Mouse (Mus musculus) forebrain, postnatal 0 days (tissue): ENCODE results near the gene Camk1d. TPM values are rescaled to one million over a fixed set of nuclear protein-coding genes. Genes with fewer than 3 reads are reported as not detected.

ENCODE experiments used
- ATAC-seq: fragments of 200-750 bp; cut with Nextera tagmentation; 2 replicates; pipeline ENCODE4 v1.8.0; 2017; ENCODE audit warnings: mild to moderate bottlenecking, moderate library complexity
- DNase-seq: peaks from one replicate; pipeline ENCODE4 v3.0.0-alpha.2; 2015
- H3K27ac ChIP-seq: fragments of 300-500 bp; sonication (generic); 2 replicates; pipeline ENCODE4 v1.5.1; 2014; ENCODE audit warnings: low read depth, mild to moderate bottlenecking, antibody characterized with exemption, low read length, moderate library complexity, mixed read lengths
- H3K27me3 ChIP-seq: fragments of 300-500 bp; sonication (generic); 2 replicates; pipeline ENCODE4 v1.6.1; 2014; ENCODE audit warnings: mild to moderate bottlenecking, low read length, mixed read lengths; ENCODE audit not compliant: insufficient read depth
- H3K36me3 ChIP-seq: fragments of 300-500 bp; sonication (generic); 2 replicates; pipeline ENCODE4 v1.6.1; 2014; ENCODE audit warnings: mild to moderate bottlenecking, moderate library complexity; ENCODE audit not compliant: insufficient read depth
- H3K4me1 ChIP-seq: fragments of 300-500 bp; sonication (generic); 2 replicates; pipeline ENCODE4 v1.6.1; 2014; ENCODE audit warnings: antibody characterized with exemption; ENCODE audit not compliant: insufficient read depth
- H3K4me2 ChIP-seq: fragments of 300-500 bp; sonication (generic); 2 replicates; pipeline ENCODE4 v1.6.1; 2014; ENCODE audit warnings: low read depth, mild to moderate bottlenecking, moderate library complexity
- H3K4me3 ChIP-seq: fragments of 300-500 bp; sonication (generic); 2 replicates; pipeline ENCODE4 v1.5.1; 2014; ENCODE audit warnings: low read depth, low read length, mixed read lengths
- H3K9ac ChIP-seq: fragments of 300-500 bp; sonication (generic); 2 replicates; pipeline ENCODE4 v1.6.1; 2014; ENCODE audit warnings: mild to moderate bottlenecking
- H3K9me3 ChIP-seq: fragments of 300-500 bp; sonication (generic); 2 replicates; pipeline ENCODE4 v1.6.1; 2016; ENCODE audit warnings: low read length
- CTCF ChIP-seq: sonication (generic); IDR thresholded peaks from 2 replicates; pipeline ENCODE4 v1.5.1; 2016; ENCODE audit warnings: antibody characterized with exemption, control low read depth, low read depth
- WGBS: fragments of 180-500 bp; shearing (Covaris S2); extraction: QIAGEN DNeasy Blood & Tissue Kit; methylation state at CpG from one replicate; pipeline ENCODE4 v1.1.7; 2014; 5-methylcytosine and 5-hydroxymethylcytosine counted together
- polyA plus RNA-seq: library from polyadenylated mRNA; unstranded; fragments of >200 nt; fragmentation: Nextera tagmentation; extraction: Ambion mirVana; gene quantifications from 2 replicates; pipeline ENCODE4 v1.2.1, GENCODE M21; 2015
- total RNA-seq: library from RNA; depleted of rRNA; stranded (reverse); fragments of >200 nt; gene quantifications from 2 replicates; pipeline ENCODE4 v1.2.3, GENCODE M21; 2014

Camk1d gene
- total and polyA plus RNA-seq, 2 experiments from 2014 or later = 10.5 to 29.0 TPM

- WGBS = 54% methylated on average over 8 of the region's 8 CpGs
- Histone ChIP-seq H3K9me3 (no peaks in the 10 kb centered on the region), H3K27me3 (no peaks in the 10 kb centered on the region), H3K4me2 (no peak overlapping the region), H3K9ac (no peak overlapping the region), H3K27ac (no peak overlapping the region), H3K4me3 (no peak overlapping the region), H3K36me3 (no peaks in the 10 kb centered on the region), H3K4me1 (0 out of 2 replicates have a peak, but pooled peaks cover 3% of the 10 kb centered on the region)
- no peak for TF ChIP-seq CTCF
- ATAC-seq (no peak), DNase-seq (no peak)
Measured at GRCm38 (mm10) chr2:5429921-5430320, 284.4 kb downstream of the Camk1d start.

- no peaks in the 10 kb centered on the region for H3K27me3 ChIP-seq
- no peak overlapping the region for H3K27ac ChIP-seq
- no peak overlapping the region for H3K4me2 ChIP-seq
- no peaks in the 10 kb centered on the region for H3K9me3 ChIP-seq
- H3K36me3 ChIP-seq = no peaks in the 10 kb centered on the region
- DNase-seq = no peak
- WGBS = 3% methylated on average over 2 of the region's 2 CpGs
- no peak overlapping the region for H3K9ac ChIP-seq
- no peak overlapping the region for H3K4me3 ChIP-seq
- H3K4me1 ChIP-seq = 0 out of 2 replicates have a peak, but pooled peaks cover 5% of the 10 kb centered on the region
- ATAC-seq = peak; percentile 73
- TF ChIP-seq CTCF = no peak
Measured at GRCm38 (mm10) chr2:5426110-5426509, 288.2 kb downstream of the Camk1d start.

- 15% methylated on average over 3 of the region's 3 CpGs for WGBS
- Histone ChIP-seq H3K9ac (no peak overlapping the region), H3K27me3 (no peaks in the 10 kb centered on the region), H3K4me3 (no peak overlapping the region), H3K36me3 (no peaks in the 10 kb centered on the region), H3K9me3 (no peaks in the 10 kb centered on the region), H3K4me1 (0 out of 2 replicates have a peak, but pooled peaks cover 5% of the 10 kb centered on the region), H3K27ac (no peak overlapping the region), H3K4me2 (no peak overlapping the region)
- ATAC-seq = no peak
- DNase-seq = no peak
- TF ChIP-seq CTCF = no peak
Measured at GRCm38 (mm10) chr2:5425612-5426011, 288.7 kb downstream of the Camk1d start.

- ATAC-seq (no peak), DNase-seq (no peak)
- no peaks in the 10 kb centered on the region for H3K36me3 ChIP-seq
- no peak for TF ChIP-seq CTCF
- no peak overlapping the region for H3K27ac ChIP-seq
- H3K4me2 ChIP-seq = no peak overlapping the region
- H3K27me3 ChIP-seq = no peaks in the 10 kb centered on the region
- WGBS = 64% methylated on average over 5 of the region's 5 CpGs
- H3K9ac ChIP-seq = no peak overlapping the region
- 0 out of 2 replicates have a peak, but pooled peaks cover 5% of the 10 kb centered on the region for H3K4me1 ChIP-seq
- H3K4me3 ChIP-seq = no peak overlapping the region
- H3K9me3 ChIP-seq = no peaks in the 10 kb centered on the region
Measured at GRCm38 (mm10) chr2:5420621-5421196, 293.6 kb downstream of the Camk1d start.

DNA sequence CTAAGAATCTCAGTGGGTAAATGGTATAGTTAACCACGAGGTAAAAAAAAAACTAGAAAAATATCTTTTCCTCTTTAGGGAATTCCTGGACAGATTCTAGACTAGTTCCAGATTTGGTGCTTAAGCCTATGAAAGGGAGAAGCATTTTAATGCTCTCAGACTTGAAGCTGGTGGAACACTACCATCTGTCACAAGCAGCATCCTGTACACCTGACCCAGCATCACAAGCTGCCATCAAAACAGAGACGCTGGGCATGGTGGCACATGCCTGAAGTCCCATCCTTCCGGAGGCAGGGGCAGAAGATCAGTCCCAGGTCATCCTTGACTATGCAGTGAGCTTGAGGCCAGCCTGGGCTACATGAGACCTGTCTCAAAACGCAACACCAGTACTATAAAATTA, 295.5 kb downstream of the Camk1d start:
- no peaks in the 10 kb centered on the region for H3K9me3 ChIP-seq
- H3K36me3 ChIP-seq = no peaks in the 10 kb centered on the region
- no peak overlapping the region for H3K27ac ChIP-seq
- no peak overlapping the region for H3K4me2 ChIP-seq
- no peak overlapping the region for H3K4me3 ChIP-seq
- 0 out of 2 replicates have a peak, but pooled peaks cover 5% of the 10 kb centered on the region for H3K4me1 ChIP-seq
- ATAC-seq (no peak), DNase-seq (no peak)
- no peaks in the 10 kb centered on the region for H3K27me3 ChIP-seq
- H3K9ac ChIP-seq = no peak overlapping the region
- TF ChIP-seq CTCF = no peak
- WGBS = 92% methylated on average over 4 of the region's 4 CpGs

- H3K4me1 ChIP-seq = 0 out of 2 replicates have a peak, but pooled peaks cover under 1% of the 10 kb centered on the region
- H3K4me2 ChIP-seq = no peak overlapping the region
- no peaks in the 10 kb centered on the region for H3K27me3 ChIP-seq
- no peak for ATAC-seq
- no peak for DNase-seq
- 75% methylated on average over 6 of the region's 6 CpGs for WGBS
- no peak overlapping the region for H3K4me3 ChIP-seq
- H3K27ac ChIP-seq = no peak overlapping the region
- H3K9me3 ChIP-seq = no peaks in the 10 kb centered on the region
- no peaks in the 10 kb centered on the region for H3K36me3 ChIP-seq
- no peak overlapping the region for H3K9ac ChIP-seq
- no peak for TF ChIP-seq CTCF
Measured at GRCm38 (mm10) chr2:5417158-5418032, 296.9 kb downstream of the Camk1d start.

GRCm38 (mm10) chr2:5411774-5412173, 302.5 kb downstream of the Camk1d start:
- no peaks in the 10 kb centered on the region for H3K9me3 ChIP-seq
- no peak for DNase-seq

More at GRCm38 (mm10) chr2:5411774-5412173, 302.5 kb downstream of the Camk1d start:
- Histone ChIP-seq H3K9ac (no peak overlapping the region), H3K4me2 (no peak overlapping the region), H3K4me1 (no peaks in the 10 kb centered on the region), H3K27me3 (no peaks in the 10 kb centered on the region), H3K36me3 (no peaks in the 10 kb centered on the region), H3K27ac (0 out of 2 replicates have a peak overlapping the region, but pooled peaks have one; percentile 29), H3K4me3 (no peak overlapping the region)
- TF ChIP-seq CTCF = no peak
- peak; percentile 55 for ATAC-seq
- WGBS = 45% methylated on average over 2 of the region's 2 CpGs
